Mouse (Mus musculus) heart, adult 9 months (tissue): ENCODE measurements around the gene Ptcd1.
"Not testable (repeated sequence)": the region's sequence is repeated elsewhere in the genome, so short reads cannot be mapped to it uniquely, and the experiment has no call there.

Experiments
- DNase-seq, 2 experiments: peaks; one replicate each; pipeline ENCODE4 v3.0.0; 2022; ENCODE audit warnings: low spot score in 2 of 2

The Ptcd1 gene

DNA sequence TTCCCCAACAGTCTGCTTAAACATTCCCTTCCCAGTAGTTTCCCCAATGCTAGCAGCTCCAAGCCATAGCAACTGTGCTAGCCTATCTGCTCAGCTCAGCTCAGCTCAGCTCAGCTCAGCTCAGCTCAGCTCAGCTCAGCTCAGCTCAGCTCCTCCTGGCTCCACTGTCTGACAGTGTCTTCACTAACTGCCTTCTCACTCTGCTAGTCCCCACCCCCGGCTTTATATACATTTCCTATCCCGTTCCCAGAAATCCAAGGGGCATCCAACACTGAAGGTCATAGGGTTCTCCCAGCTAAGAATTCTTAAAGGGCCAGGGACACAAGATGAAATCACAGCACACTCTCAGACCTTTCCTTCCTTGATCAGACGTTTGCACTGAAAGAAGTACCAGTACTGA, 2.2 kb downstream of the Ptcd1 start:
- DNase-seq, result no peak

DNA sequence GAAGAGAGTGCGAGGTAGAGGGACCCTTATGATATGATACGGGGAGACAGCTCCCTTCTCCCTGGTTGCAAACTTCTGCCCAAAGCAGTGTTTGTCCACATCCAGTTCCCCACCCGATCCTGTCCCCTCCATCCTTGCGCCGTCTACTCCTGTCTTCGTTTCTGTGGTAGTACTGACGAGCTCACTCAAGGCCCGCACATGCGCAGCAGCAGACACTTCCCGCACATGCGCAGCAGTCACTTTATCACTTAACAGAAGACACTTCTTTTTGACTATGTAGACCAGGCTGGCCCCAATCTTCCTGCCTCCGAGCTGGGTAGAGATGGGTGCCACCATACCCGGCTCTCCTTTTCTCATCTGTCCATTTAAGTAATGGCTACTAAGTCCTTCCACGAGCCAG, 5.5 kb downstream of the Ptcd1 start:
- no peak for DNase-seq

DNA sequence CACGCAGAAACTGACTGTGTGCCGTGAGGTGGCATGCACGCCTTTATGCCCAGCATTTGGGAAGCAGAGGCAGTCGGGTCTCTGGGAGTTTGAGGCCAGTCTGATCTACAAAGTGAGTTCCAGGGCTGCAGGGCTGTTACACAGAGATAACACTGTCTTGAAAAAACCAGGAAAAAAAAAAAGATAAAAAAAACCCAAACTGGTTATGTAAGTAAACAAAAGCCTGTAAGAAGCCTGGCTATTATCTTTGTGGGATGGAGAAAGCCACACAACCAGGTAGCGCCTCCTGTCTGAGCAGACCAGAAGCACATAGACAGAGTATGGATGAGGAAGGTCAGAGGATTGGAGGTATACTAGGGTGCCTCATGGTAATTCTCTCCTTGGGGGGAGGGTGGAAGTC, 14.2 kb downstream of the Ptcd1 start:
- no peak for DNase-seq

GRCm38 (mm10) chr5:145149294-145149693, 17.6 kb downstream of the Ptcd1 start:
- DNase-seq, result no peak

- DNase-seq, result no peak
These were observed 19.2 kb downstream of the Ptcd1 start for GRCm38 (mm10) chr5:145147748-145148147.

DNA sequence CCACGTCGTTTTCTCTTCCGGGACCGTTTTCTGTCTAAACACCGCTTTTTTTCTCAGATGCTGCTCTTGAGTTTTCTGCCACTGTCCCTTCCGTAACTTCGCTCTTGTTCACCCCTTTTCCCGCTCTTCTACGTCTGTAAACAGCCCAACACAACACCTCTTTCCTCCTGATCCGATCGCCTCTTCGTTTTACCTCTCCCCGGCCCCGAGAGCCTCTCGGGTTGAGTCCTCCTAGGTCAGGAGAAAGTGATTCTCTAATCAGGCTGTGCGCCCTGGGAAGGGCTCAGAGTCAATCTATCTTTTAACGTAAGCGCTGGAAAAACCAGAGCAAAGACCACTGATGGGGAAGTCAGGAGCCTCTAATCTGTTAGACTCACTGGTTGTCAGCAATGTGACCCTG, 26.3 kb downstream of the Ptcd1 start:
- DNase-seq, result no peak

DNA sequence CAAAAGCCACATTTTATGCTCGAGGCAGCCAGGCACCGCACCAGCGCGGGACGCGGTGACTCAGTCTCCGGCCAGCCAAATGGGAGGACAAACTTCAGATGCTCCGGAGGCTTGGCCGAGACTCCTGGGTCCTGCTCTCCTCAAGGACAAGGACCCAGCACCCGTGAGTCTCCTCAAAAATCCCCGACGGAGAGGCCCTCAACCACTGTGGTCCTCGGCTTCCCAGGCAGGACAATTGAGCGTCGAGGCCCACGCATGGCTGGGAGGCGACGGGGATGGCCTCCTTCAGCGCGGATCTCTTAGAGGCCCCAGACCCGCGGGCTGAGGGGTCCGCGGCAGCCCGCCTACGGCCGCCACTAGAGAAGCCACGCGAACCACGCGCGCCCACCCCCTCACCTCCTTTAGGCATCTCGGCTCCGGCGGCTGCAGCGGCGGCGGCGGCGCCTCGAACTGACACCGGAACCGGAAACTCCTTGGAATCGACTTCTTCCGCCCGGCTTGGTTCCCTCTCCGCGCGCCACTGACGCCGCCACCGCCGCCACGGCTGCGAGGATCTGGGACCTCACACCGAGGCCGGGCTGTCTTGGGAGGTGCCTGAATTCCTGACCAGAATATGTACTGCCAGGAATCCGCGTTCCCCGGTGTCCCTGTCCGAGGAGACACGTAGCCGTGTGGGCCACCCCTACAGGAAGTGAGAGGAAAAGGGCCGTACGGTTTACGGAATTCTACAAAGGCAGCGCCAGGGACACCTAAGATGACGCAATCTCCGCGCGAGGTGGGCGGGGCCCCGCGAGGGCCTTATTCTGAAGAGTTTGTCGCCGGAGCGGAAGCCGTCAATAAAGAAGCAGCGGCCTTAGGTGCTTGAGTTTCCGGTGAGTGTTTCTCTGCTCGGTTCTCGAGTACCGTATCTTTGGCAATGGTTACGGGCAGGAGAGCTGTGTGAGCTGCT, 27.1 kb downstream of the Ptcd1 start, which contains the start of the genes Pdap1 and Bud31:
TSS of gene Pdap1 (minus strand) at position 668 of the 949 bp plus-strand sequence.
TSS of gene Bud31 (plus strand) at position 792 of the 949 bp plus-strand sequence.
- DNase-seq, result peak; percentile 90 to 96

DNA sequence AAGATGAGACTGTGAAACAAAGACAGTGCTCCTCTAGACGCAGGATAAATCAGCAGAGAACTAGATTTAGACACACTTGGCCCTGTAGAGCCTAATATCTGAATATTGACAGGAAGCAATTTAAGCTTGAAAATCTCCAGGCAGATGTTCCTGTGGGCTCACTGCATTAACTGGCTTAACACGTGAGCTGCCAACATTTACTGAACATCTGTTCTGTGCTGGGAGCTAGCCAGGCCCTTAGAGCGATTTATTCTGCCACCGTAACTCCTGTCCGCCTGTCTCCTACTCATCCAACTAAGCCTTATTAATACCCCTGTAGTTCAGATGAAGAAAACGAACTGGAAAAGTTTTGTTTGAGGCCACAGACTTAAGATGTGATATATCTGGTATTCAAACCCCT, 28.1 kb downstream of the Ptcd1 start:
- no peak for DNase-seq

- not testable (repeated sequence) for DNase-seq
These were observed 33.6 kb downstream of the Ptcd1 start for GRCm38 (mm10) chr5:145133275-145133674.

DNA sequence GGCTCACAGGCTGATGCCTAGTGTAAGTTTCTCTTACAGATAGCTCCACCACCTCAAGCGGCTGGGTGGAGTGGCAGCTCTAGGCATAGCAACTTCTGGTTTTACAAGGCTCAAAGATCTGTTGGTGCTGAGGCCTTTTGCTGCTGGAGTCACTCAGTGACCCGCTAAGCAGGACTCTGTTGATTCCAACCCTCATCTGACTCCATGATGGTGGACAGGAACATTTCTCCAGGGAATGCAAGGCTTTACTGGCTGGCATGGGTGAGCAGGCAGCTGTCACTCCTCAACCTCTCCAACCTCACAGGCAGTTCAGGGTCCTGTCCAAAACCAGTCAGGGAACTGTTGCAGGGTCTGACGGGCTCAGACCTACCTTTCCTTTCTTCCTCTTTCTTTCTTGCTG, 35.9 kb downstream of the Ptcd1 start:
- no peak for DNase-seq

GRCm38 (mm10) chr5:145130191-145130590, 36.7 kb downstream of the Ptcd1 start:
- no peak for DNase-seq

DNA sequence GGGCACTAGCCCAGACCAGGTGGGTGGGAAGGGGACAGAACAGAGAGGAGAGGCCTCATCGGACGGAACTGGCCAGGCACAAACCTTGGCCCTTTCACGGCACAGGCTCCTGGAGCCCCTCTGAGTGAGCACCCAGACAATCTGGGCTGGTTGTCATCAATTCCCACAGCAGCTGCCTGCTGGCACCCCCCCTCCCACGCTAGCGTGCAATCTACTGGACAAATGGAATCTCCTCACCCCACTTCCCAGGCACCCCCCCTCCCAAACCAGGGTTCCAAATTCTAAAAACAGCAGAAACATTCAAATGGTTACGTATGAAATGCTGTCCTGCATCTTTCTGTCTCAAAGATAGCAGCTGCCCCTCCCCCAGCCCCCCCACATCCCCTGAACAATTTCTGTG, 37.1 kb downstream of the Ptcd1 start:
- DNase-seq, result not testable (repeated sequence)

GRCm38 (mm10) chr5:145129124-145129523, 37.8 kb downstream of the Ptcd1 start:
- DNase-seq, result no peak

GRCm38 (mm10) chr5:145126580-145126979, 40.3 kb downstream of the Ptcd1 start:
- no peak for DNase-seq

DNA sequence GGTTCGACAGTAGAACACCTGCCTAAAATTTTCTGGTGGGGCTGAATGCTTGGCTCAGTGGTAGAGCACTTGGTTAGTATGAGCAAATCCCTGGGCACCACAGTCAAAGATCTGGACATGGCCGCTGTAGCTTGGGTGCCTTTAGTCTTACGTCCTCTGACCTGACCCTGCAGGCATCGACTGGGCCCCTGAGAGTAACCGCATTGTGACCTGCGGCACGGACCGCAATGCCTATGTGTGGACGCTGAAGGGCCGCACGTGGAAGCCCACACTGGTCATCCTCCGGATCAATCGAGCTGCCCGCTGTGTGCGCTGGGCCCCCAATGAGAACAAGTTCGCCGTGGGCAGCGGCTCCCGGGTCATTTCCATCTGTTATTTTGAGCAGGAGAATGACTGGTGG, 43.5 kb downstream of the Ptcd1 start:
- DNase-seq, result no peak

DNA sequence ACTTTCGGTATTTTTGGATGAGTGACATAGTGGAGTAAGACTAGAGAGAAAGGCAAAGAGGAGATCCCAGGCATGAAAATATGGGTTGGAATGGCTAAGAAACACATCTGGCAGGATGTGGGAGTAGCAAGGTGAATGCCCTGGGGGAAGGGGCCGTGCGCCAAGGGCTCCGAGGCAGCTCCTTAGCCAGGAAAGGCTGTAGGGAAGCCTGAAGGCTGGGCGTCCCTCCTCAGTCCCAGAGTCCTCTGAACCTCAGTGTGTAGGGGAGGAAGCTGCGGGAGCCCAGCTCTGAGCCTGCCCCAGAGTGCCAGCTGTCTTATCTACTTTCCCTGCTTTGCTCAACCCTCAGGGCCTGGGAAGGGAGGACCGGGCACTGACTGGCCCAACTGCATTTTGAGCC, 46.0 kb downstream of the Ptcd1 start:
- no peak for DNase-seq

GRCm38 (mm10) chr5:145119385-145119784, 47.5 kb downstream of the Ptcd1 start:
- DNase-seq, result no peak

- no peak for DNase-seq
These were observed 48.4 kb downstream of the Ptcd1 start for GRCm38 (mm10) chr5:145118461-145118860.

- DNase-seq, result no peak
These were observed 48.9 kb downstream of the Ptcd1 start for GRCm38 (mm10) chr5:145118005-145118404.

- peak; percentile 72 to 76 for DNase-seq
These were observed 50.0 kb downstream of the Ptcd1 start for GRCm38 (mm10) chr5:145116916-145117315.

DNA sequence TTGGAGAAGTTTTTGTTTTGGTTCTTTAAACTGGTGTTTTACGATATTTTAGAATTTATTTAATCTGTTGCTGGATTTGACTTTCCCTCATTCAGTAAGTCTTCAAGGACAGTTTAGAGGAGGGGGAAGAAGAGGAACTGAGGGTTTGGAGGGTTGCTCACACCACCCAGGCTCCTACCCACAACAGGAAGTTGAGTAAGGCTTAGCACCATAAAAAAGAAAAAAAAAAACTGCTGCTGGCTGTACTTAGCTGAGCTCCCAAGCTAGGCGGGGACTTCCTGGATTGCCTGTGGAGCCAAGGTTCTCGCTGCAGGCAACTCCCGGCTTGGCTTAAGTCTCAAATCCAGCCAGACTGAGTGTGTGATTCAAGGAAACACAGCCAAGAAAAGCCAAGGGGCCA, 50.6 kb downstream of the Ptcd1 start:
- peak; percentile 86 to 91 for DNase-seq

DNA sequence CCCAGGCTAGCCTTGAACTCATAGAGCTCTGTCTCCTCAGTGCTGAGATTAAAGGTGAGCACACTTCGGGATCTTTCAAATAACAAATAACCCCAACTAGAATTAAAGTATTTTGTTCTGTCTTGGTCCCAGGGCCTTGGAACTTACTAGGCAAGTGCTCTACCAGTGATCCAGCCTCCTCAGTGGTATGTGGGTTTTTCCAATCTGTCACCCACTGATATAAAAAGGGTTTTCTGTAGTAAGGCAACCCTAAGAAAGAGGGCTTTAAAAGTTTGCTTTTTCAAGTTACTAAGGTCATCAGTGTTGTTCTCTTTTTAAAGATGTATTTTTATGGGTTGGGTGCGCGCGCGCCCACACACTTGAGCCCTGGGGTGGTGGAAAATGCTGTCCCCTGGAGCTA, 51.2 kb downstream of the Ptcd1 start:
- no peak for DNase-seq
